8 mouse cellular contexts compared by ENCODE assay signal in the genomic region with DNA sequence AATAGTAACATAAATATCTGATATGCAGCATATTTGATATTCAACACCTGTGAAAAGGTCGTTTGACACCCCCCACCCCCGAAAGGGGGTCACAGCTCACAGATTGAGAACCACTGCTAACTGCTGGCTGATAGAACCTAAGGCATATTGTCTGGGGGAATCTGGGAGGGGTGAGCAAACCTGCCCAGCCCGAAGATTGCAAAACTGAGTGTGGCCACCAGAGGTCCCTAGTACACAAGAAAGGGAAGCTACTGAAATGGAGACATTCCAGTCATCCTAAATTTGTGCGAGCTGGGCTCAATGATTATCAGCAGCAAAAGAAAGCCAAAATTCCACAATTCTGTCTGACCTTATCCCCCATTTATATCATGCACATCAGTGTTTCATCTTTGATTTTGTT. TPM values are rescaled to one million over a fixed set of nuclear protein-coding genes. Genes with fewer than 3 reads are reported as not detected.
A peak's percentile ranks its signal among the peaks of the same experiment; 100 is the strongest.
DNase-seq lines count a peak whose midpoint lies in the region; ATAC-seq lines count a peak whose summit lies in the region.

No protein-coding gene starts in this region.

- peak; percentile 74 to 77 for DNase-seq in adrenal gland, adult 18-20 months (ENCODE audit: low spot score in 2 of 2)
- peak; percentile 67 for DNase-seq in embryo, embryonic 10 days (ENCODE audit: low spot score)
- peak; percentile 75 for DNase-seq in heart, embryonic 10.5 days (ENCODE audit: low spot score)
- DNase-seq in layer of hippocampus, postnatal 14 days (ENCODE audit: low spot score in 2 of 2) = peak; percentile 73 to 75
- peak; percentile 20 for DNase-seq in skeletal muscle tissue, adult 2 months (ENCODE audit: low read depth, low spot score)

- no peak overlapping the region for H3K27ac ChIP-seq in heart, embryonic 10.5 days

- no peaks in the 10 kb centered on the region for H3K27me3 ChIP-seq in heart, embryonic 10.5 days (ENCODE audit: insufficient read depth, poor library complexity, severe bottlenecking)

- no peaks in the 10 kb centered on the region for H3K4me1 ChIP-seq in heart, embryonic 10.5 days

- 13% methylated on average over 4 of the region's 4 CpGs for WGBS in heart, embryonic 10.5 days

- H3K36me3 ChIP-seq in heart, embryonic 10.5 days = no peaks in the 10 kb centered on the region

- peak; percentile 43 for ATAC-seq in CD4-positive, CD25-positive, alpha-beta regulatory T cell, adult 4 months
- ATAC-seq in megakaryocyte-erythroid progenitor cell, adult 5-6 weeks (replicated peaks; ENCODE audit: low FRiP score, low TSS enrichment, poor library complexity, severe bottlenecking) = peak; percentile 80
- ATAC-seq in erythroid progenitor cell, adult 5-6 weeks (replicated peaks; ENCODE audit: low FRiP score, poor library complexity, severe bottlenecking) = no peak

- no peak overlapping the region for H3K4me3 ChIP-seq in heart, embryonic 10.5 days

- no peaks in the 10 kb centered on the region for H3K9me3 ChIP-seq in heart, embryonic 10.5 days

RNA-seq across cellular contexts. Expression of gene Gm14569, which starts 42.9 kb away (rescaled TPM):
- not detected for polyA plus RNA-seq in CD4-positive, CD25-positive, alpha-beta regulatory T cell, adult 4 months (2017; shearing (Covaris generic))
- total RNA-seq in adrenal gland, adult 18-20 months (2021) = under 1 TPM in 1 of 2 experiments, not detected in 1; 0.76 TPM
- polyA plus RNA-seq in heart, embryonic 10.5 days (2016; fragmentation: Nextera tagmentation; extraction: Ambion mirVana) = not detected in 2 replicates
- 1 to 10 TPM; 4.8 to 5.8 TPM for total RNA-seq in layer of hippocampus, postnatal 14 days (2021)
- total RNA-seq in megakaryocyte-erythroid progenitor cell, adult 5-6 weeks (2014; fragmentation: Nextera tagmentation) = not detected in 2 replicates
- not detected in 2 replicates for total RNA-seq in megakaryocyte-erythroid progenitor cell, adult 5-6 weeks (2017)
- total RNA-seq in erythroid progenitor cell, adult 5-6 weeks (2015; ENCODE audit: low replicate concordance) = not detected in 2 replicates
- total RNA-seq in erythroid progenitor cell, adult 5-6 weeks (2017; ENCODE audit: low replicate concordance) = not detected in 2 replicates

Comparison
In these comparisons a context has a peak if more than half of its experiments do, and no peak if none do; other contexts are left out.
1. DNase-seq: peak in every context shown above with its lines; median percentile 76 in adrenal gland, adult 18-20 months; 75 in heart, embryonic 10.5 days; 74 in layer of hippocampus, postnatal 14 days; 67 in embryo, embryonic 10 days; 20 in skeletal muscle tissue, adult 2 months.